Mouse (Mus musculus): ENCODE data around the gene Prmt7. TPM values are rescaled to one million over a fixed set of nuclear protein-coding genes. Genes with fewer than 3 reads are reported as not detected.
"Not testable (repeated sequence)": the region's sequence is repeated elsewhere in the genome, so short reads cannot be mapped to it uniquely, and the experiment has no call there.

Gene Prmt7
- total and polyA plus RNA-seq, 2 experiments from 2014 or later, result 50.9 to 71.3 TPM

GRCm38 (mm10) chr8:106191639-106192038 lies 19.1 kb upstream of the Prmt7 start:
- no peak for TF ChIP-seq CTCF (IDR thresholded peaks at IDR 0.05; ENCODE audit: low read depth)
- no peaks in the 10 kb centered on the region for H3K4me1 ChIP-seq (ENCODE audit: insufficient read depth, low read length)
- H3K27me3 ChIP-seq (ENCODE audit: insufficient read depth, low read length), result no peaks in the 10 kb centered on the region
- no peak for DNase-seq (ENCODE audit: low spot score)
- ATAC-seq, result no peak
- no peak overlapping the region for H3K9ac ChIP-seq (replicated peaks; ENCODE audit: low read length)
- no peak overlapping the region for H3K4me2 ChIP-seq (ENCODE audit: low read depth, low read length)
- H3K4me3 ChIP-seq (ENCODE audit: low read length), result no peak overlapping the region
- H3K9me3 ChIP-seq (ENCODE audit: low read length), result no peaks in the 10 kb centered on the region
- peaks cover 38% of the 10 kb centered on the region for H3K36me3 ChIP-seq (ENCODE audit: insufficient read depth, low read length)
- 92% methylated on average over 5 of the region's 5 CpGs for WGBS
- no peak overlapping the region for H3K27ac ChIP-seq

DNA sequence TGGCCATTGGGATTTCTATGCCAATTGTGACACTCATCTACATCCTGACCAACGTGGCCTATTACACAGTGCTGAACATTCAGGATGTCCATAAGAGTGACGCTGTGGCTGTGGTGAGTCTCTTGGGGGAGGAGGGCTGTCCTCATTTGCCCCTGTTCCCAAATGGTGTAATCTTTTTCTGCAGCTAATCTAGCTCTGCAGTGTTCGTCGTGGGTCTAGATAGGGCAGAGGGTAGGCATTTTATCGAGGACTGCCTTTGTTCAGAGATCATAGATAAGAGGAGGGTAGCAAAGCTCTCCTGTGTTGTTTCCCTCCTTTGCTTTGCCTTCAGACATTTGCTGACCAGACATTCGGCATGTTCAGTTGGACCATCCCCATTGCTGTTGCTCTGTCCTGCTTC lies 17.6 kb upstream of the Prmt7 start:
- no peak for TF ChIP-seq CTCF (IDR thresholded peaks at IDR 0.05; ENCODE audit: low read depth)
- H3K9ac ChIP-seq (replicated peaks; ENCODE audit: low read length), result no peak overlapping the region
- H3K4me3 ChIP-seq (ENCODE audit: low read length), result no peak overlapping the region
- H3K9me3 ChIP-seq (ENCODE audit: low read length), result no peaks in the 10 kb centered on the region
- no peak for DNase-seq (ENCODE audit: low spot score)
- no peaks in the 10 kb centered on the region for H3K27me3 ChIP-seq (ENCODE audit: insufficient read depth, low read length)
- no peaks in the 10 kb centered on the region for H3K4me1 ChIP-seq (ENCODE audit: insufficient read depth, low read length)
- no peak for ATAC-seq
- peaks cover 49% of the 10 kb centered on the region for H3K36me3 ChIP-seq (ENCODE audit: insufficient read depth, low read length)
- H3K4me2 ChIP-seq (ENCODE audit: low read depth, low read length), result no peak overlapping the region
- no peak overlapping the region for H3K27ac ChIP-seq
- WGBS, result 94% methylated on average over 6 of the region's 6 CpGs

GRCm38 (mm10) chr8:106194062-106194461 lies 16.7 kb upstream of the Prmt7 start:
- H3K4me3 ChIP-seq (ENCODE audit: low read length), result no peak overlapping the region
- no peaks in the 10 kb centered on the region for H3K4me1 ChIP-seq (ENCODE audit: insufficient read depth, low read length)
- no peak for ATAC-seq
- H3K4me2 ChIP-seq (ENCODE audit: low read depth, low read length), result no peak overlapping the region
- no peak overlapping the region for H3K9ac ChIP-seq (replicated peaks; ENCODE audit: low read length)
- H3K36me3 ChIP-seq (ENCODE audit: insufficient read depth, low read length), result peaks cover 52% of the 10 kb centered on the region
- WGBS, result 95% methylated on average over 5 of the region's 5 CpGs
- no peaks in the 10 kb centered on the region for H3K27me3 ChIP-seq (ENCODE audit: insufficient read depth, low read length)
- DNase-seq (ENCODE audit: low spot score), result no peak
- H3K9me3 ChIP-seq (ENCODE audit: low read length), result no peaks in the 10 kb centered on the region
- TF ChIP-seq CTCF (IDR thresholded peaks at IDR 0.05; ENCODE audit: low read depth), result no peak
- no peak overlapping the region for H3K27ac ChIP-seq

GRCm38 (mm10) chr8:106198741-106199140 lies 12.0 kb upstream of the Prmt7 start:
- TF ChIP-seq CTCF (IDR thresholded peaks at IDR 0.05; ENCODE audit: low read depth), result peak; percentile 76
- Histone ChIP-seq H3K27ac (no peak overlapping the region), H3K4me3 (ENCODE audit: low read length) (no peak overlapping the region), H3K4me1 (ENCODE audit: insufficient read depth, low read length) (no peaks in the 10 kb centered on the region), H3K36me3 (ENCODE audit: insufficient read depth, low read length) (peaks cover 52% of the 10 kb centered on the region), H3K27me3 (ENCODE audit: insufficient read depth, low read length) (no peaks in the 10 kb centered on the region), H3K9me3 (ENCODE audit: low read length) (no peaks in the 10 kb centered on the region), H3K9ac (replicated peaks; ENCODE audit: low read length) (no peak overlapping the region), H3K4me2 (ENCODE audit: low read depth, low read length) (no peak overlapping the region)
- DNase-seq (ENCODE audit: low spot score) (peak; percentile 70), ATAC-seq (0 out of 2 replicates have a peak, but pooled peaks have one; percentile 59)
- WGBS, result 6% methylated on average over 1 of the region's 1 CpGs

GRCm38 (mm10) chr8:106199596-106199995 lies 11.1 kb upstream of the Prmt7 start:
- H3K9me3 ChIP-seq (ENCODE audit: low read length); H3K4me1 ChIP-seq (ENCODE audit: insufficient read depth, low read length); DNase-seq (ENCODE audit: low spot score); H3K4me3 ChIP-seq (ENCODE audit: low read length); ATAC-seq; H3K27ac ChIP-seq; H3K27me3 ChIP-seq (ENCODE audit: insufficient read depth, low read length); H3K9ac ChIP-seq (replicated peaks; ENCODE audit: low read length); H3K4me2 ChIP-seq (ENCODE audit: low read depth, low read length): not testable (repeated sequence)
- H3K36me3 ChIP-seq (ENCODE audit: insufficient read depth, low read length), result peaks cover 58% of the 10 kb centered on the region
- 84% methylated on average over 3 of the region's 3 CpGs for WGBS

DNA sequence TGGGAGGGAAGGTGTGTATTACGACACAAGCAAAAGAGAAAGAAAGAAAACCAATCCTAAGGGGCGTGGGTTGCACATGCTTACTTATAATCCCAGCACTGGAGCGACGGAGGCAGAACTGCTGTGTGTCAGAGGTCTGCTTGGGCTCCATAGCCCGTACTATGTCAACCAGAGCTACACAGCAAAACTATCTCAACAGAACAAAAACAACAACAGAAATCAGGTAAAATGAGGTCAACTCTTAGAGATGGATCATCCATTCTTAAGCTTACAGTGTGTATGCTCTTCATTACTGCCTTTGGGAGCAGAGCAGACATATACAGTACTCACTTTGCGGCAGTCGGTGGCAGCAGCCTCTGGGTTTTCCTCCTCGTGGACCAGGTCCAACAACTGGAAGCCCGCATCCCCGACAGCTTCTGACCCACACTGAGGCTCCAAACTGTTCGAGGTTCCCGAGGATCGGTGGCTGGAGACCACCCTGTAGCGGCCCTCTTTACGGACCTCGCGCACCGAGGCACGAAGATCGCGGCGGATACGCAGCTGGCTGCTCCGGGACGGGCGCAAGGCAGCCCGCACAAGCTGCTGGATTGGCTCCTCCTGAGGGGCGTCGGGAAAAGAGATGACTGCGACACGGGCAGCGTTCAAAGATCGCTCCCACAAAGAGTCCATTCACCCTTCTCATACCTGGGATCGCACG lies 553 bp upstream of the Prmt7 start:
- TF ChIP-seq CTCF (IDR thresholded peaks at IDR 0.05; ENCODE audit: low read depth), result no peak
- no peaks in the 10 kb centered on the region for H3K9me3 ChIP-seq (ENCODE audit: low read length)
- H3K27me3 ChIP-seq (ENCODE audit: insufficient read depth, low read length), result no peaks in the 10 kb centered on the region
- peak overlapping the region; percentile 73 for H3K4me2 ChIP-seq (ENCODE audit: low read depth, low read length)
- under 1% methylated on average over 35 of the region's 35 CpGs for WGBS
- peaks cover 9% of the 10 kb centered on the region for H3K36me3 ChIP-seq (ENCODE audit: insufficient read depth, low read length)
- ATAC-seq (peak; percentile 76), DNase-seq (ENCODE audit: low spot score) (peak; percentile 71)
- H3K9ac ChIP-seq (replicated peaks; ENCODE audit: low read length), result peak overlapping the region; percentile 89
- peak overlapping the region; percentile 68 for H3K4me3 ChIP-seq (ENCODE audit: low read length)
- peak overlapping the region; percentile 97 for H3K27ac ChIP-seq
- peaks cover 10% of the 10 kb centered on the region; the same call in 1 of the 2 replicates for H3K4me1 ChIP-seq (ENCODE audit: insufficient read depth, low read length)

GRCm38 (mm10) chr8:106211421-106211820 lies 685 bp downstream of the Prmt7 start:
- Histone ChIP-seq H3K27ac (peak overlapping the region; percentile 97), H3K4me3 (ENCODE audit: low read length) (peak overlapping the region; percentile 68), H3K4me1 (ENCODE audit: insufficient read depth, low read length) (peaks cover 10% of the 10 kb centered on the region; the same call in 1 of the 2 replicates), H3K9ac (replicated peaks; ENCODE audit: low read length) (peak overlapping the region; percentile 89), H3K27me3 (ENCODE audit: insufficient read depth, low read length) (no peaks in the 10 kb centered on the region), H3K9me3 (ENCODE audit: low read length) (no peaks in the 10 kb centered on the region), H3K36me3 (ENCODE audit: insufficient read depth, low read length) (peaks cover 13% of the 10 kb centered on the region), H3K4me2 (ENCODE audit: low read depth, low read length) (peak overlapping the region; percentile 73)
- no peak for TF ChIP-seq CTCF (IDR thresholded peaks at IDR 0.05; ENCODE audit: low read depth)
- WGBS, result 2% methylated on average over 13 of the region's 13 CpGs
- ATAC-seq (no peak), DNase-seq (ENCODE audit: low spot score) (no peak)
